In genomic region chr16:37881168-37881567, GRCm38 (mm10) we compare ENCODE assay signal across 18 mouse cellular contexts. TPM values are rescaled to one million over a fixed set of nuclear protein-coding genes. Genes with fewer than 3 reads are reported as not detected.
"Had no signal": no experiment of that assay in that cellular context is flagged by ENCODE, and none has a peak within 500 bp of the region (broad histone marks: within the 10 kb centered on the region; RNA-seq: fewer than 3 reads in every experiment).

No protein-coding gene starts in this region.

- H3K27ac ChIP-seq: kidney, postnatal 0 days; limb, embryonic 12.5 days; midbrain, embryonic 12.5 days; neural tube, embryonic 13.5 days; stomach, embryonic 15.5 days had no signal

- DNase-seq: kidney, postnatal 36 days; lung, adult 2 months; lung, postnatal 4 days; retina, postnatal 1 day; thymus, postnatal 36 days had no signal

- H3K9ac ChIP-seq: limb, embryonic 12.5 days; liver, embryonic 15.5 days; midbrain, embryonic 12.5 days; neural tube, embryonic 13.5 days; stomach, embryonic 15.5 days had no signal

- H3K9me3 ChIP-seq: limb, embryonic 12.5 days; liver, embryonic 15.5 days; megakaryocyte, embryonic 14.5 days; midbrain, embryonic 12.5 days; neural tube, embryonic 13.5 days; stomach, embryonic 15.5 days had no signal

- H3K4me2 ChIP-seq: limb, embryonic 12.5 days; liver, embryonic 15.5 days; midbrain, embryonic 12.5 days; neural tube, embryonic 13.5 days; stomach, embryonic 15.5 days had no signal

- H3K4me1 ChIP-seq: limb, embryonic 12.5 days; midbrain, embryonic 12.5 days; stomach, embryonic 15.5 days had no signal

- ATAC-seq: lung, postnatal 0 days; midbrain, embryonic 16.5 days had no signal

- H3K4me3 ChIP-seq: limb, embryonic 12.5 days; liver, embryonic 15.5 days; megakaryocyte, embryonic 14.5 days; midbrain, embryonic 12.5 days; neural tube, embryonic 13.5 days; stomach, embryonic 15.5 days had no signal

- H3K27me3 ChIP-seq: limb, embryonic 12.5 days; liver, embryonic 15.5 days; megakaryocyte, embryonic 14.5 days; midbrain, embryonic 12.5 days; neural tube, embryonic 13.5 days; stomach, embryonic 15.5 days had no signal

RNA-seq across cellular contexts. Expression of gene Gm36028, which starts 20.2 kb away (rescaled TPM):
- total RNA-seq: layer of hippocampus, postnatal 10 days; left cerebral cortex, postnatal 36 days had no signal
- polyA plus RNA-seq: midbrain, embryonic 16.5 days; spleen, adult 2 months had no signal

RNA-seq across cellular contexts. Expression of gene Gpr156, which starts 35.1 kb away (rescaled TPM):
- total RNA-seq: liver, adult 2 months had no signal
- polyA plus RNA-seq: liver, adult 2 months; liver, embryonic 15.5 days had no signal
